Mouse (Mus musculus): ENCODE measurements at regions not wholly inside any gene's neighbourhood (a gene's known extent, or its start where the extent isn't known, plus 50 kb on each side); places are given as distances from the start of the nearest gene placed in this dataset.

DNA sequence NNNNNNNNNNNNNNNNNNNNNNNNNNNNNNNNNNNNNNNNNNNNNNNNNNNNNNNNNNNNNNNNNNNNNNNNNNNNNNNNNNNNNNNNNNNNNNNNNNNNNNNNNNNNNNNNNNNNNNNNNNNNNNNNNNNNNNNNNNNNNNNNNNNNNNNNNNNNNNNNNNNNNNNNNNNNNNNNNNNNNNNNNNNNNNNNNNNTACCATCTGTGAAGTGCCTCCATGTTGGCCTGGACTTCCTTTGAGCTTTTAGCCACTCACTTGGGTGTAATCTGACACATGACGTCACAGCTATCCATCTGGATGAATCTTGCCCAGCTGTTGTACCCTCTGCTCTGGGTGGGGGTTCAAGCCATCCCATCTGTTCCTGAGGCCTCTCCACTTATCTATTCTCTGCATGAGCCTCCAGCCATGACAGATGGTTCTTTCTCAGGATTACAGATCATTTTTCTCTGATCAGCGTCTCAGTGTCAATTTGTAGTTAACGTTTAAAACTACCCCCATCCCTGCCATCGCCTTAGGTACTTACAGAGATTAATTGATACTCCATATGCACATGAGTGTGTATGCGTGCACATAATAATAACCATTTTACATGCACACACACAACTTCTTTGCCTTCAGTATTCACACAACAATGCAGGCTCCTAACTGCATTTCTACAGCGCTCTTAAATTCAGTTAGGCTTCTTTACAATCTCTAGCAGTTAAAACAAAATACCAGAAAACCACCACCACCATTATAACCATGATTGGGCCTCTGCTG is 194.0 kb upstream of the Egfl6 start:
- H3K4me1 ChIP-seq (ENCODE audit: control insufficient read depth, insufficient read depth, low read length) = no peaks in the 10 kb centered on the region
- TF ChIP-seq POLR2A (IDR thresholded peaks at IDR 0.05; ENCODE audit: borderline replicate concordance, extremely low read depth, low read depth, low read length) (no peak), CTCF (IDR thresholded peaks at IDR 0.05; ENCODE audit: insufficient read depth, low read length) (no peak)
- no peak overlapping the region for H3K4me3 ChIP-seq (replicated peaks; ENCODE audit: extremely low read depth, low read depth, low read length)
- no peak for DNase-seq
- WGBS = 84% methylated on average over 6 of the region's 6 CpGs

DNA sequence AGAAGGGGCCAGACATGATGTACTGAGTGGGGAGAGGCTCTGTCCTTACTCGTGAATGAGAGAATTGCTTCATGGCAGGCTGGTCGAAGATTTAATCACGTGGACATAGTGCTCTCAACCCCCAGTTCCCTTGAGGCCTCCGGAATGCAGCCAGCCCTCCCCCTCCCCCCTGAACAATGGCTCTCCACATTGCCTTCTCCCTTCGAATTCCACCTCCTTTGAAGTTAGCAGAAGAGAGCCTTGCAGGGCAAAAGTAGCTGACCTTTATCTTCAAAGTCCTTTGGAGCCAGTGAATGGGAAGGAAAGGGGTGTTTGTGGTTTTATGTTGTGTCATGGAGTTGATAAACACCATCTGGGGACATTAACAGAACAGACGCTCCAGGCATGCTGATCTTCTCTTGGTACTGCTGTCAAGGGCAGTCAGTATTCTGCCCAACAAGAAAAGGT is 187.9 kb upstream of the Egfl6 start:
- 23% methylated on average over 6 of the region's 6 CpGs for WGBS
- Histone ChIP-seq H3K4me1 (ENCODE audit: control insufficient read depth, insufficient read depth, low read length) (no peaks in the 10 kb centered on the region), H3K4me3 (replicated peaks; ENCODE audit: extremely low read depth, low read depth, low read length) (no peak overlapping the region)
- TF ChIP-seq CTCF (IDR thresholded peaks at IDR 0.05; ENCODE audit: insufficient read depth, low read length) (no peak), POLR2A (IDR thresholded peaks at IDR 0.05; ENCODE audit: borderline replicate concordance, extremely low read depth, low read depth, low read length) (no peak)
- DNase-seq = no peak

DNA sequence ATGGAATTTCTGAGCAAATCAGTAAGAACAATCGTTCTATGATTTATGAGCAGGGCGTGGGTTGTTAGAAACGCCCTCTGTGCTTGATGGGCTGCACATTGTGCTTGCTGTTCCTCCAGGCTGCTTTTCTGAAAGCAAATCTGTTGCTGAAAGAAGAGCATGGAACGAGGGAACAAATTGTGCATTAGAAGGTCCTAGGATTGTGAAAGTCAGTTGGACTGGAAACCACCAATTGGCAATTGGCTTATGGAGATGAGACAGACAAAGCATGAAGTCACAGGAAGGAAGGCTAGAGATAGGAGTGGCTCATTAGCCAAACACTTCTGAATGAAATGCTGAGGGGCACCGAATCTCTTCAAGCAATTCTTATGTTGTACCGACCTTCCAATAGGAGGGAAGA is 181.5 kb upstream of the Egfl6 start:
- Histone ChIP-seq H3K4me1 (ENCODE audit: control insufficient read depth, insufficient read depth, low read length) (no peaks in the 10 kb centered on the region; the same call in 1 of the 2 replicates), H3K4me3 (replicated peaks; ENCODE audit: extremely low read depth, low read depth, low read length) (no peak overlapping the region)
- 67% methylated on average over 6 of the region's 6 CpGs for WGBS
- TF ChIP-seq POLR2A (IDR thresholded peaks at IDR 0.05; ENCODE audit: borderline replicate concordance, extremely low read depth, low read depth, low read length) = no peak
- no peak for TF ChIP-seq CTCF (IDR thresholded peaks at IDR 0.05; ENCODE audit: insufficient read depth, low read length)
- DNase-seq = no peak

DNA sequence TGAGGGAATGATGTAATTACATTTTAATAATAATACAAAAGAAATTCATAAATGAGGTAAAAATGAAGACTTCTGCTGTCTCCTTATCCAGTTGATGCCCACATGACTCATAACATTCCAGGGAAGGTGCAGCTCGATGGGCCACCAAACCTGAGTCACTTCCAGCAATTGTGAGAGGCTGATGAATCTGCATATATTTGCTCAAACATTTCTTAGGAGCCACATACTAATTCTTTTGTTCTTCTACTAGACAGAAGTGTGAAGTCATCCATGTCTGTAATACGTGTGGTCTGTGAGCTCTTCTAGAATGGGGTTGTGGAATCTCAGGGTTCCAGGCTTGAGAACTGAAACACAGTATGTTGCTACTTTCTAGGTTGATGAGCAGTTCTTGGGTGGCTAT is 180.1 kb upstream of the Egfl6 start:
- WGBS = 54% methylated on average over 2 of the region's 2 CpGs
- Histone ChIP-seq H3K4me1 (ENCODE audit: control insufficient read depth, insufficient read depth, low read length) (no peaks in the 10 kb centered on the region; the same call in 1 of the 2 replicates), H3K4me3 (replicated peaks; ENCODE audit: extremely low read depth, low read depth, low read length) (no peak overlapping the region)
- TF ChIP-seq POLR2A (IDR thresholded peaks at IDR 0.05; ENCODE audit: borderline replicate concordance, extremely low read depth, low read depth, low read length) (no peak), CTCF (IDR thresholded peaks at IDR 0.05; ENCODE audit: insufficient read depth, low read length) (no peak)
- DNase-seq = no peak

DNA sequence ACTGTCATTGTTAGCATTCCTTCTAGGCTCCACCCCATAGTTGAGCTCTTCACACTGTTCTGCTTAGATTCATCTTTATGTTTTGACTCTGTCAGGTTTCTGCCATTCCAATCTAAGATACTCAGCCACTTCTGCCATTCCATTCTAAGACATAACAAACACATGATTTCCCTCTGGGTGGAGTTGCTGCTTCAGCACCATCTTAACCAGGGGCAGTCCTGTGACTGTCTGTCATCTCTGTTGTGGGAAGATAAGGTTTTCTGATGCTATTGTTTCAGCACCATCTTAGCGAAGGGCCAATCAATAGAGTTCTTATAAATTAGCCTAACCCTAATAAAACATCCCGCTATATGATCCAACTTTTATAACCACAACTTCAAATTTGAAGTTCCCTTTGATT is 176.6 kb upstream of the Egfl6 start:
- H3K4me3 ChIP-seq (replicated peaks; ENCODE audit: extremely low read depth, low read depth, low read length) = no peak overlapping the region
- H3K4me1 ChIP-seq (ENCODE audit: control insufficient read depth, insufficient read depth, low read length) = no peaks in the 10 kb centered on the region
- 86% methylated on average over 2 of the region's 2 CpGs for WGBS
- TF ChIP-seq POLR2A (IDR thresholded peaks at IDR 0.05; ENCODE audit: borderline replicate concordance, extremely low read depth, low read depth, low read length) (no peak), CTCF (IDR thresholded peaks at IDR 0.05; ENCODE audit: insufficient read depth, low read length) (no peak)
- DNase-seq = no peak

DNA sequence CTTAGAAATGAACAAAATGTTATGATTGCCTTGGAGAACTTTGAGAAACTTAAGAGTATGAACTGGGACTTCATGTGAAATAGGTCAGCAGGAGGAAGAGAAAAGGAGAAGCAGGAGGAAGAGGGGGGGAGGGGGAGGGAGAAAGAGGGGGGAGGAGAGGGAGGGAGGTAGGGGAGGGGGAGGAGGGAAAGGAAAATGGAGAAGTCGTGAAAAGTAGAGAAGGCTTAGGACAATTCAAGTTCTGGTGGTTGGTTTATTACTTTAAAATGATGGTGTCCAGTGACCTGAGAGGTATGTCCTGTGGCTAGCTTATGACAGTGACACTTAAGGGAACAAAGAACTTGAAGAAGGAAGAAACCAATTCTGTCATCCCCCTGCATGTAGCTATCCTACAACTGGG is 171.6 kb upstream of the Egfl6 start:
- 71% methylated on average over 1 of the region's 1 CpGs for WGBS
- Histone ChIP-seq H3K4me1 (ENCODE audit: control insufficient read depth, insufficient read depth, low read length) (no peaks in the 10 kb centered on the region), H3K4me3 (replicated peaks; ENCODE audit: extremely low read depth, low read depth, low read length) (no peak overlapping the region)
- DNase-seq = no peak
- no peak for TF ChIP-seq POLR2A (IDR thresholded peaks at IDR 0.05; ENCODE audit: borderline replicate concordance, extremely low read depth, low read depth, low read length)
- TF ChIP-seq CTCF (IDR thresholded peaks at IDR 0.05; ENCODE audit: insufficient read depth, low read length) = no peak

DNA sequence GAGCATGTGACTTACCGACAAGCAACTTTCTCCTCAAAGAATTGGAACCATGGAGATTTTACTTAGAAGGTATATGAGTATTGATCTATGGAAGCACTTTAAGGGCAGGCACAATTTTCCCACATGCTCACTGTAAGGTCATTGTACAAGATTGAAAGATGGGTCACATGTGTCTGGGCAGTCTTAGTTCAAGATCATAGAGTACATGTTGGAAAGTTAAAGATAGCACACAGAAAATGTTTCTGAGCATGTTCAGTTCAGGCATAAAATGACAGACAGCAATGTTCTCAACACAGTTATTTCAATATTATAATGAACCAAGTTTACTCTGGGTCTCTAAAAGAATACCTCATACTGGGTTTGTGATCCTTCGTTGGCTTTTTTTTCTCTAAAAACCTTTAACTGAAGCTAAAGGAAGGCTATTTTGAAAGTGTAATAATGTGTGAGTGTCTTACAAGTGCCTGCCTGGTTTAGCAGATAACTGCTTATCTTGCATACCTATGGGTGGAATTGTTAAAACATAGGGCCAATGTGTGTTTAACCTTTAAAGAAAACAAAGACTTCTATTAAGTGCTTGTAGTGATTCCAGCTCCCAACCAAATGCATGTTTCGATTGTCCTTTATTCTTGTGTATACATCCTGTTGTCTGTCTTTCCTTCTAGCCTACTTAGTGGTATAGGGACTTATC is 169.6 kb upstream of the Egfl6 start:
- no peaks in the 10 kb centered on the region for H3K4me1 ChIP-seq (ENCODE audit: control insufficient read depth, insufficient read depth, low read length)
- no peak for DNase-seq
- WGBS = 66% methylated on average over 3 of the region's 3 CpGs
- TF ChIP-seq POLR2A (IDR thresholded peaks at IDR 0.05; ENCODE audit: borderline replicate concordance, extremely low read depth, low read depth, low read length) (no peak), CTCF (IDR thresholded peaks at IDR 0.05; ENCODE audit: insufficient read depth, low read length) (no peak)
- no peak overlapping the region for H3K4me3 ChIP-seq (replicated peaks; ENCODE audit: extremely low read depth, low read depth, low read length)

DNA sequence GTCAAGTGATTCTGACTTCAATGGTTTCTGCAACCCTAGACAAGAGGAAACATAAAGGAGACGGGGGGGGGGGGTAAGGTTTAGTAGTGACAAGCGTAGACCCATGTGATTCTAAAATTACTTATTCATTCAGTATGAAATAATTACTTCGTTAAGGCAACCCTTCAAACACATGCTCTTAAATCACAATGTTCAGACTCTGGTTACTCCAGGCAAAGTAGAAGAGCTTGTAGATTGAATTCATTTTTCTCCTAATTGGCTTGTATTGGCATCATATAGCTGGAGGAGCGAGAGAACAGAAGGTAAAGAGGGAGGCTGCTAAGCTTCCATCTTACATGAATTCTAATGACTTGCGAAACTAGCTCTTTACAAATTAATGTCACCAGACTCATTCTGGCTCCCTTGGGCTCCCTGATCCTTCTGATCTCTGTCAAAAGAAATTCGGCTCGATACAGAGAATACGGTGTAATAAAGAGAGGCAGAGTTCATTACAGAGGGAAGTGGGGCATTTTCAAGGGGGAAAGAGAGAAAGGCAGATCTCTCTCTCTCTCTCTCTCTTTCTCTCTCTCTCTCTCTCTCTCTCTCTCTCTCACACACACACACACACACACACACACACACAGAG is 163.6 kb upstream of the Egfl6 start:
- no peak overlapping the region for H3K4me3 ChIP-seq (replicated peaks; ENCODE audit: extremely low read depth, low read depth, low read length)

DNA sequence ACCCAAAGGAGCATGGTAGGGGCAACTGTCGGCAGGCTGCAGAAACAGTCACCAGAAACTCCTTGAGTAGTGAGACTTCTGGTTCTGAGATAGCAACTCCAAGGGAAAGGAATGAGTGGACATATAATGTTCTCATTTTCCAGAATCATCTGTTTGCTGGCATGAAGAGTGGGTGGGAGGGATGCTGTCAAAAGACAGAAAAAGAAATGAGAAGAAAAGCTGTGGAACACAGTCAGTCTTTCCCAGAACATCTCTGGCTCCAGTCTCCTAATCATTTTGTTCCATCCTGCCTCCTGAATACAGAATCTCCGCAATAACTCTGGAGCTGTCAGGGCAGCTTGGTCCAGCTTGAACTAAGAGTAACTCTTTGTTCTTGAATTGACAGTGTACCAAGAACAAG is 145.8 kb upstream of the Egfl6 start:
- TF ChIP-seq CTCF (IDR thresholded peaks at IDR 0.05; ENCODE audit: insufficient read depth, low read length) (no peak), POLR2A (IDR thresholded peaks at IDR 0.05; ENCODE audit: borderline replicate concordance, extremely low read depth, low read depth, low read length) (no peak)
- Histone ChIP-seq H3K4me1 (ENCODE audit: control insufficient read depth, insufficient read depth, low read length) (no peaks in the 10 kb centered on the region), H3K4me3 (replicated peaks; ENCODE audit: extremely low read depth, low read depth, low read length) (no peak overlapping the region)
- DNase-seq = no peak
- 65% methylated on average over 2 of the region's 2 CpGs for WGBS

More for the DNA sequence above, 163.6 kb upstream of the Egfl6 start:
- WGBS = 82% methylated on average over 8 of the region's 8 CpGs
- DNase-seq = no peak
- TF ChIP-seq CTCF (IDR thresholded peaks at IDR 0.05; ENCODE audit: insufficient read depth, low read length) (no peak), POLR2A (IDR thresholded peaks at IDR 0.05; ENCODE audit: borderline replicate concordance, extremely low read depth, low read depth, low read length) (no peak)
- no peaks in the 10 kb centered on the region for H3K4me1 ChIP-seq (ENCODE audit: control insufficient read depth, insufficient read depth, low read length)
